Mouse (Mus musculus): ENCODE measurements around the gene Raver2. TPM values are rescaled to one million over a fixed set of nuclear protein-coding genes. Genes with fewer than 3 reads are reported as not detected.

The Raver2 gene
- polyA plus RNA-seq, 1 experiment from 2014 or later: 9.9 TPM

DNA sequence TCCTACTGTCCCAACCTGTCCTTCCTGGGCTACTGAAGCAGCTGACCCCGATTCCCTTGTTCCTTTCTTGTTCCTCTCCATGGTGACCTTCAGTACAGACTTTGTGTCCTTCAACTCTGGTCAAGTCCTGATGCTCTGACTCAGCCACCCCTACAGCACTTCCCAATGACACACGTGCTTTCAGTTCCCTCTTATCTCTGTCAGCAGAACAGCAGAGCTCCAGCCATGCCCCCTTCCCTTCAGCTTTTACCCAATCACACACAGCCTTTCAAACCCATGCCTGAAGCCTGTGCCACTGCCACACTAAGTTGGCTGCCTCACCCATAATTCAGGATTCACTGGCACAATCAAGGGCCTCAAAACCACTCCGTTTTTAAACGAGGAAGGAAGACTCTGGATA lies 86.8 kb downstream of the Raver2 start:
- ATAC-seq (ENCODE audit: low read depth) (no peak), DNase-seq (ENCODE audit: low spot score) (no peak)
- WGBS: 89% methylated on average over 4 of the region's 4 CpGs
- H3K27me3 ChIP-seq (replicated peaks; ENCODE audit: control insufficient read depth, insufficient read depth, low read length): no peaks in the 10 kb centered on the region
- peaks cover 94% of the 10 kb centered on the region for H3K36me3 ChIP-seq (ENCODE audit: control insufficient read depth, insufficient read depth, low read length)
- H3K9me3 ChIP-seq (ENCODE audit: control insufficient read depth, low read length): no peaks in the 10 kb centered on the region
- no peak overlapping the region for H3K4me2 ChIP-seq (ENCODE audit: low read depth, low read length)
- H3K4me1 ChIP-seq (ENCODE audit: control insufficient read depth, insufficient read depth, low read length): no peaks in the 10 kb centered on the region
- H3K9ac ChIP-seq (ENCODE audit: low read depth, low read length): no peak overlapping the region
- no peak overlapping the region for H3K27ac ChIP-seq (replicated peaks; ENCODE audit: low read depth, low read length)
- no peak overlapping the region for H3K4me3 ChIP-seq (ENCODE audit: low read depth, low read length)

DNA sequence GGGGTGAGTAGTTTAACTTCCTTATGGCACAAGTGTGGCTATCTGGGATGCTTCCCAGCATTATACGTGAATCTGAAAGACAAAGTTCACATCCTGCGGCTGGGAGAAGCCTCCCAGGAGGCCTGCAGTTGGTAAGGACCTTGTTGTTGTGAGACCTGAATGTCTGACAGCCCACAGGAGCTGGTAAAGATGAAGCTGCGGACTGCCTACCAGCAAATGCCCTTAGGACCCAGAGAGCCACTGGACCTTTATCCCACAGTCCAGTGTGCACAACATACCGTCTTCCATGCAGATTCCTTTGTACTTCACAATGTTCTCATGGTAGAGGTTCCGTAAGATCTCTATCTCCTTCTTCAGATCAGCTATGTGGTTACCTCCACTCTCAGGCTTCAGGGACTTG lies 88.7 kb downstream of the Raver2 start:
- H3K4me2 ChIP-seq (ENCODE audit: low read depth, low read length): no peak overlapping the region
- no peak overlapping the region for H3K4me3 ChIP-seq (ENCODE audit: low read depth, low read length)
- peaks cover 94% of the 10 kb centered on the region for H3K36me3 ChIP-seq (ENCODE audit: control insufficient read depth, insufficient read depth, low read length)
- no peak for ATAC-seq (ENCODE audit: low read depth)
- H3K9ac ChIP-seq (ENCODE audit: low read depth, low read length): no peak overlapping the region
- H3K4me1 ChIP-seq (ENCODE audit: control insufficient read depth, insufficient read depth, low read length): no peaks in the 10 kb centered on the region
- H3K9me3 ChIP-seq (ENCODE audit: control insufficient read depth, low read length): no peaks in the 10 kb centered on the region
- 94% methylated on average over 5 of the region's 5 CpGs for WGBS
- no peak overlapping the region for H3K27ac ChIP-seq (replicated peaks; ENCODE audit: low read depth, low read length)
- no peaks in the 10 kb centered on the region for H3K27me3 ChIP-seq (replicated peaks; ENCODE audit: control insufficient read depth, insufficient read depth, low read length)
- no peak for DNase-seq (ENCODE audit: low spot score)

DNA sequence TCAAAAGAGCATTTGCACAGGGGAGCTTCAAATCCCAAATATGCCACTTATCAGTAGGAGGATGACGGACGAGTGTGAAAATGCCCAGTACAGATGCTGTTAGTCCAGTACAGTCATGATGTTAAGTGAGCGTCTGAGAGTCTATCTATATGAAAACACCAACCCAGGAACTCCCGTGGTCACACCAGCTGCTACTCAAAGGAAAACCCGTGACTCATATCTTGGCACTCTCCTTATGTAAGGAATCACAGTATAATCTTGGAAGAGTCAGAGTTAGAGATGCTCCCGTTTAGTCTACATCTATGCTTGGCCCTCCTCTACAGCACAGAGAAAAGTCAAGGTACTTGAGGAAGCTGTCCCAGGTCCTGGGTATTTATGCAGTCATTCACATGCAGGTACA lies 89.5 kb downstream of the Raver2 start:
- Histone ChIP-seq H3K27ac (replicated peaks; ENCODE audit: low read depth, low read length) (no peak overlapping the region), H3K4me3 (ENCODE audit: low read depth, low read length) (no peak overlapping the region), H3K4me1 (ENCODE audit: control insufficient read depth, insufficient read depth, low read length) (no peaks in the 10 kb centered on the region), H3K9me3 (ENCODE audit: control insufficient read depth, low read length) (no peaks in the 10 kb centered on the region), H3K4me2 (ENCODE audit: low read depth, low read length) (no peak overlapping the region), H3K36me3 (ENCODE audit: control insufficient read depth, insufficient read depth, low read length) (peaks cover 94% of the 10 kb centered on the region), H3K27me3 (replicated peaks; ENCODE audit: control insufficient read depth, insufficient read depth, low read length) (no peaks in the 10 kb centered on the region), H3K9ac (ENCODE audit: low read depth, low read length) (no peak overlapping the region)
- ATAC-seq (ENCODE audit: low read depth) (no peak), DNase-seq (ENCODE audit: low spot score) (no peak)
- 89% methylated on average over 6 of the region's 6 CpGs for WGBS

DNA sequence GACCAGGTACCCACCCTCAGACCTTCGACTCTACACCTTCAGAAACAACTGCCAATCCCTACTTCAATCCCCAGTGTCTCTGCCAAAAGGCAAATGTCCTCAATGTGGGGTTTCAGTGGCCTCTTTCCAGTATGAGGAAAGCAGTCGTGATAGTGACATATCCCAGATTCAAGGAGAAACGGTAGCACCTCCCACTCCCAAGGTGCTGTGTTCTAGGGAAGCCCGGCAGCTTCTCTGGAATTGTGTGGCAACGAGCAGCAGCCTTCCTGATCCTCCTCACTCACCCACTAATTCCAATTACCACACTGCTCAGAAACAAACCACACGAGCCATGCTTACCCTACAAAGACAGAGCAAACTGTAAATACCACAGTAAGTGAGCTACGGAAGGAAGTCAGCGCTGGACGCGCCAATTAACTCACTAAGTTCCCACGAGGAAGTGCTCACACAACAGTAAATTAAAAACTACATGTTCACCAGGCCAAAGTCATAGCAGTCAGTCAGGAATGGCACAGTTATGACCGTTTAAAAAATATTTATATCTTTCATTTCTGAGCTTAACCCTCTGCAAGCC lies 90.5 kb downstream of the Raver2 start:
- ATAC-seq (ENCODE audit: low read depth): 0 out of 2 replicates have a peak, but pooled peaks have one; percentile 18
- Histone ChIP-seq H3K4me2 (ENCODE audit: low read depth, low read length) (no peak overlapping the region), H3K27me3 (replicated peaks; ENCODE audit: control insufficient read depth, insufficient read depth, low read length) (no peaks in the 10 kb centered on the region), H3K4me1 (ENCODE audit: control insufficient read depth, insufficient read depth, low read length) (no peaks in the 10 kb centered on the region), H3K36me3 (ENCODE audit: control insufficient read depth, insufficient read depth, low read length) (peaks cover 93% of the 10 kb centered on the region), H3K9me3 (ENCODE audit: control insufficient read depth, low read length) (no peaks in the 10 kb centered on the region), H3K4me3 (ENCODE audit: low read depth, low read length) (no peak overlapping the region), H3K9ac (ENCODE audit: low read depth, low read length) (no peak overlapping the region), H3K27ac (replicated peaks; ENCODE audit: low read depth, low read length) (no peak overlapping the region)
- peak; percentile 13 for DNase-seq (ENCODE audit: low spot score)
- 61% methylated on average over 12 of the region's 12 CpGs for WGBS

DNA sequence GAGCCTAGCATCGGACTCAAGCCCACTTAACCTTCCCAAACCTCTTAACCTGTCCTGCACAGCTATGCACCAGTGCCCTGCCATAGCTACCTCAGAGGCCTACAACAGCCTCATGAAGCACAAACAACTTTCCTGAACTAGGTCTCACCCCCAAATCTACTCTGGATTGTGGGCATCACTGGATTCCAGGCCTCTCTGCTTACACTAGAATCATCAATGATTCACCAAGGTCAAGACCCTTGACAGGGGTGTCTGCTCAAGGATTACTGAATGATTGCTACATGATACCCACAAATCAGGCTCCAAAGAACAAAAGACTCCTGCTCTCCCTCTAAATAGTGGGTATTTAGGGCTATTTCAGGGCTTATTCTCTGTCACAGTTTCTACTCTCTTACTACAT lies 92.0 kb downstream of the Raver2 start:
- H3K4me1 ChIP-seq (ENCODE audit: control insufficient read depth, insufficient read depth, low read length): no peaks in the 10 kb centered on the region
- H3K4me2 ChIP-seq (ENCODE audit: low read depth, low read length): no peak overlapping the region
- DNase-seq (ENCODE audit: low spot score) (no peak), ATAC-seq (ENCODE audit: low read depth) (no peak)
- no peaks in the 10 kb centered on the region for H3K9me3 ChIP-seq (ENCODE audit: control insufficient read depth, low read length)
- no peaks in the 10 kb centered on the region for H3K27me3 ChIP-seq (replicated peaks; ENCODE audit: control insufficient read depth, insufficient read depth, low read length)
- 84% methylated on average over 1 of the region's 1 CpGs for WGBS
- no peak overlapping the region for H3K9ac ChIP-seq (ENCODE audit: low read depth, low read length)
- H3K36me3 ChIP-seq (ENCODE audit: control insufficient read depth, insufficient read depth, low read length): peaks cover 94% of the 10 kb centered on the region
- H3K4me3 ChIP-seq (ENCODE audit: low read depth, low read length): no peak overlapping the region
- no peak overlapping the region for H3K27ac ChIP-seq (replicated peaks; ENCODE audit: low read depth, low read length)

DNA sequence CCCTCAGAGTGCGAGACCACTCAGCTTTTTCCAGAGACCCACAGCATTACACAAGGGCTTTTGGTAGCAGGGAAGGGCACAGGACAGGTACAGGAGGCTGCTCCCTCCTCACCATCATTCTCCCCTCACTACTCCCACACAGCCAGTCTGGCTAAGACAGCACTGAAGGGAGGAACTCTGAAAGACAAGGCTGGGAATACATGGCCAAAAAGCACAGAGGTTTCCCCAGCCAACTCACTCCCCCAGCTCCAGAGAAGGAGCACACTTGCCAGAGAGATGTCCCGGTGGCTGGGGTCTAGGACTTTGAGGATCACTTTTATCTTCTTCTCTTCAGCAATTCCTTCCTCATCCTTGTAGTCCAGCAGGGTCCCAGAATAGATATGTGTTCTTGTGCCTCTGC lies 95.4 kb downstream of the Raver2 start:
- Histone ChIP-seq H3K9me3 (ENCODE audit: control insufficient read depth, low read length) (no peaks in the 10 kb centered on the region), H3K36me3 (ENCODE audit: control insufficient read depth, insufficient read depth, low read length) (peaks cover 74% of the 10 kb centered on the region), H3K9ac (ENCODE audit: low read depth, low read length) (no peak overlapping the region), H3K4me1 (ENCODE audit: control insufficient read depth, insufficient read depth, low read length) (no peaks in the 10 kb centered on the region), H3K4me2 (ENCODE audit: low read depth, low read length) (no peak overlapping the region), H3K4me3 (ENCODE audit: low read depth, low read length) (no peak overlapping the region), H3K27ac (replicated peaks; ENCODE audit: low read depth, low read length) (no peak overlapping the region), H3K27me3 (replicated peaks; ENCODE audit: control insufficient read depth, insufficient read depth, low read length) (no peaks in the 10 kb centered on the region)
- ATAC-seq (ENCODE audit: low read depth) (no peak), DNase-seq (ENCODE audit: low spot score) (no peak)
- WGBS: 88% methylated on average over 2 of the region's 2 CpGs

DNA sequence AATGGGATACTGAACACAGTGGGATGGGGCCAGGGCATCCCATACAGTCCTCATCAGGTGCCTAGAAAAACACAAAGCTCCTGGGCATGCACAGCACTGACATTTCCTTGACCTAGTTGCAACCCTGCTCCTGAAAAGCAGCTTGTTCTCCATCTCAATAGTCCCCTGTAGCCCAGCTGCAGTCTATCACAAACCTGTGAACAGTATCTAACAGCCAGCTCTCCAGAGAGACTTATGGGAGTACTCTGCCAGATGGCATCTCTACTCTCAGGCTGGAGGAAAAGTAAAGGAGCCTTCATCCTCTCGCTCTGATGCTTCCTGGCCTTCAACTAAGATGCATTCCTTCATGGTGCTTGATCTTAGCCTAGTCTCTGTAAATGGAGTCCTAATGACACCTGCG lies 95.9 kb downstream of the Raver2 start:
- H3K4me3 ChIP-seq (ENCODE audit: low read depth, low read length): no peak overlapping the region
- H3K9ac ChIP-seq (ENCODE audit: low read depth, low read length): no peak overlapping the region
- DNase-seq (ENCODE audit: low spot score): no peak
- no peak for ATAC-seq (ENCODE audit: low read depth)
- H3K27ac ChIP-seq (replicated peaks; ENCODE audit: low read depth, low read length): no peak overlapping the region
- no peaks in the 10 kb centered on the region for H3K4me1 ChIP-seq (ENCODE audit: control insufficient read depth, insufficient read depth, low read length)
- H3K27me3 ChIP-seq (replicated peaks; ENCODE audit: control insufficient read depth, insufficient read depth, low read length): no peaks in the 10 kb centered on the region
- H3K4me2 ChIP-seq (ENCODE audit: low read depth, low read length): no peak overlapping the region
- H3K36me3 ChIP-seq (ENCODE audit: control insufficient read depth, insufficient read depth, low read length): peaks cover 69% of the 10 kb centered on the region
- WGBS: 89% methylated on average over 2 of the region's 2 CpGs
- H3K9me3 ChIP-seq (ENCODE audit: control insufficient read depth, low read length): no peaks in the 10 kb centered on the region

DNA sequence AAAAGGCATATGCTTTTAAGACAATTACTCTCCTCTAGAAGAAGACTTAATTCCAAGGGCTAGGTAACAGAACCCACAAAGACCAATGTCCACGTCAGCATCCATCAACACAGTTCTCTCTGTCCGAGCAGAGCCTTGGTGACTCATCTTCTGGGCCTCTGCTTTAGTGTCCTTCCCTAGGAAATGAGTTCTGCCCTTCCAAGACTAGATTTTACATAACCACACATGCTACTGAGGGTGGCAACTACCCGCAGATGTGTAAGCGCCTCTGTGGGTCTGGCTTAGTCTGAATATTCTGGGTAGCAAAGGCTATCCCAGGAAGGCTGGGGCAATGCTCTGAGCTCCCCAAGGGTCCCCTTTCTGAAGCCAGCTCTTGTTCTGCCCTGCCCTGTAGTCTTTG lies 97.0 kb downstream of the Raver2 start:
- ATAC-seq (ENCODE audit: low read depth) (no peak), DNase-seq (ENCODE audit: low spot score) (no peak)
- no peak overlapping the region for H3K9ac ChIP-seq (ENCODE audit: low read depth, low read length)
- H3K4me1 ChIP-seq (ENCODE audit: control insufficient read depth, insufficient read depth, low read length): no peaks in the 10 kb centered on the region
- no peak overlapping the region for H3K4me2 ChIP-seq (ENCODE audit: low read depth, low read length)
- 80% methylated on average over 4 of the region's 4 CpGs for WGBS
- H3K27ac ChIP-seq (replicated peaks; ENCODE audit: low read depth, low read length): no peak overlapping the region
- no peaks in the 10 kb centered on the region for H3K27me3 ChIP-seq (replicated peaks; ENCODE audit: control insufficient read depth, insufficient read depth, low read length)
- H3K9me3 ChIP-seq (ENCODE audit: control insufficient read depth, low read length): no peaks in the 10 kb centered on the region
- H3K4me3 ChIP-seq (ENCODE audit: low read depth, low read length): no peak overlapping the region
- peaks cover 67% of the 10 kb centered on the region for H3K36me3 ChIP-seq (ENCODE audit: control insufficient read depth, insufficient read depth, low read length)

DNA sequence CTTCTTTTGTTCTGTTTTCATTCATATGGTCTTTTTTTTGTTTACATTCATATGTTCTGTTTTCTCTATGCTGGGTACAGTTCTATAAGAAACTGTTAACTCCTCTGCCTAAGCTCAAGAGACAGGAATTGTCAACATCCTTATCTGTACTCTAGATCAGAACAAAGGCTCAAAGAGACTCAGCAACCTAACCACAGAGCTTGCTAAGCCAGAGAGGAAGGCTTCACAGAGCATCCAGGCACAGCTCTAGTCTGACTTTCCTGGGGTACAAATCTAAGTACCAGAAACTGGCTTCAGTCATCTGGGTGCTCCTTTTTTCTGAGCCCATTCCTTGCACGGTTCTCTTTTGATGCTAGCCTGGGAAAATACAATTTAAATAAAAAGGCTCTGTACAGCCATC lies 99.0 kb downstream of the Raver2 start:
- WGBS: 85% methylated on average over 1 of the region's 1 CpGs
- Histone ChIP-seq H3K9ac (ENCODE audit: low read depth, low read length) (no peak overlapping the region), H3K4me2 (ENCODE audit: low read depth, low read length) (no peak overlapping the region), H3K27me3 (replicated peaks; ENCODE audit: control insufficient read depth, insufficient read depth, low read length) (no peaks in the 10 kb centered on the region), H3K36me3 (ENCODE audit: control insufficient read depth, insufficient read depth, low read length) (peaks cover 59% of the 10 kb centered on the region), H3K4me3 (ENCODE audit: low read depth, low read length) (no peak overlapping the region), H3K4me1 (ENCODE audit: control insufficient read depth, insufficient read depth, low read length) (no peaks in the 10 kb centered on the region), H3K27ac (replicated peaks; ENCODE audit: low read depth, low read length) (no peak overlapping the region), H3K9me3 (ENCODE audit: control insufficient read depth, low read length) (no peaks in the 10 kb centered on the region)
- ATAC-seq (ENCODE audit: low read depth) (no peak), DNase-seq (ENCODE audit: low spot score) (no peak)
